Mouse (Mus musculus) heart, adult 11 months (tissue): ENCODE measurements around the gene Dars.
"Not testable (repeated sequence)": the region's sequence is repeated elsewhere in the genome, so short reads cannot be mapped to it uniquely, and the experiment has no call there.

Source experiments
- DNase-seq: peaks from one replicate; pipeline ENCODE4 v3.0.0; 2022

The Dars gene

DNA sequence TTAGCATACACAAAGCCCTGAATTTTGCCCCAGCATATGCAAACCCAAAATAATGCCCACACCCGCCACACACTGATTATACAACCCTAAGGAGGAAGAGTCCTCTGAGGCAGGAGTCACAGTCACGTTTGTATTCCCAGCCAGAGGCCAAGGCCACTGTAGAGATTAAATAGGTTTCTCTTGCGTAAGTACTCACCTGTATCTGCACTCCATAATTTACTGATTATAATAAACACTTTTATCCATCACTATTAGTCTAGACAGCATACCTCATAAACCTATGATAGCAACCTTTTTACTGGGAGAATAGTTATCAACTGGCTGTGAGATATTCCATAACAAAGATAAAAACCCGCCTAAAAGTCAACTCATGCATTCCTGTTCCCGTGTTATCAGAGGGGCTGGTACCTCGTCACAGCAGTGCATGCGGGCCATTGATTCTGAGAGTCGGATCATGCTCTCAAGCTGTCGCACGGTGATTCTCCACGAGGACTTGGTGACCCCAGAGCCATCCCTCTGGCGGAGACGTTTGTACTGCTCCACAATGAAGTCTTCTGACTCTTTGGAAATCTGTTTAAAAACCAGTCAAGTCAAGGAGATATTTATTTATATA is 79.4 kb downstream of the Dars start:
- DNase-seq = no peak

DNA sequence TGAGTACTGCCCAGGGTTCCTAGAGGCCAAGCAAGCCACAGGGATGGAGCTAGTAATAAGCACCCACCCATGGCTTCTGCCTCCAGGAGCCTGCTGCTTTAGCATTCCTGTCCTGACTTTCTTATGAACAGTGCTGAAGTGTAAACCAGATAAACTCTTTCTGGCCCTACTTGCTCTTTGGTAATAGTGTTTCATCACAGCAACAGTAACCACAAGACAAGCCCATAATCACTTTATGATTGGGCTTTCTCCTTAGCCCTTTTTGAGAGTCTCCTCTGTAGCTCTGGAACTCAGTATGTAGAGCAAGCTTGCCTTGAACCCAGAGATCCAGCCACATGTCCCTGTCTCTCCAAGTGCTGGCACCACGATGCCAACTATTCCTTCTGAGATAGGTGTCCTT is 86.9 kb downstream of the Dars start:
- no peak for DNase-seq

GRCm38 (mm10) chr1:128328218-128328617 is 89.0 kb downstream of the Dars start, which contains the start of gene Lct:
Lct (minus strand) TSS chr1:128328318.
- no peak for DNase-seq

DNA sequence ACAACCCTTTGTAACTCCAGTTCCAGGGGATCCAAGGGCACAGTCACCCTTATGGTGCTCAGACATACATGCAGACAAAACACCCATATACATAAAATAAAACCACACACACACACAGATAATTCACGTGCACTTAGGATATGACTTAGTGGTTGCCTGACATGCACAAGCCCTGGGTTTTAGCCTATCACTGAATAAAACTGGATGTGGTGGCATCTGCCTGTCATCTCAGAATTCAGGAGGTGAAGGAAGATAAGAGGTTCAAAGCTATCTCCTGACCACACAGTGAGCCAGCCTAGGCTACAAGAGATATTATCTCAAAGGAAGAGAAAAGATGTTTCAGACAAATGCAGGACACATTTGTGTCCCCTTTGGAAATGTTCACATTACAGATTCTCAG is 90.0 kb downstream of the Dars start:
- no peak for DNase-seq

GRCm38 (mm10) chr1:128324776-128325175 is 92.4 kb downstream of the Dars start:
- no peak for DNase-seq

GRCm38 (mm10) chr1:128323026-128323643 is 94.0 kb downstream of the Dars start:
- DNase-seq = no peak

- not testable (repeated sequence) for DNase-seq
Measured at GRCm38 (mm10) chr1:128319266-128319665, 97.9 kb downstream of the Dars start.

GRCm38 (mm10) chr1:128314665-128315064 is 102.5 kb downstream of the Dars start:
- no peak for DNase-seq
